Mouse (Mus musculus) lung, postnatal 0 days (tissue): ENCODE data around the gene Usp6nl.

Source experiments
- CTCF ChIP-seq: IDR thresholded peaks from 2 replicates; pipeline ENCODE4 v1.5.1; 2016; ENCODE audit warnings: antibody characterized with exemption, mild to moderate bottlenecking
- EP300 ChIP-seq: IDR thresholded peaks from 2 replicates; pipeline ENCODE4 v1.6.1; 2016; ENCODE audit warnings: antibody characterized with exemption, mild to moderate bottlenecking, control low read depth

DNA sequence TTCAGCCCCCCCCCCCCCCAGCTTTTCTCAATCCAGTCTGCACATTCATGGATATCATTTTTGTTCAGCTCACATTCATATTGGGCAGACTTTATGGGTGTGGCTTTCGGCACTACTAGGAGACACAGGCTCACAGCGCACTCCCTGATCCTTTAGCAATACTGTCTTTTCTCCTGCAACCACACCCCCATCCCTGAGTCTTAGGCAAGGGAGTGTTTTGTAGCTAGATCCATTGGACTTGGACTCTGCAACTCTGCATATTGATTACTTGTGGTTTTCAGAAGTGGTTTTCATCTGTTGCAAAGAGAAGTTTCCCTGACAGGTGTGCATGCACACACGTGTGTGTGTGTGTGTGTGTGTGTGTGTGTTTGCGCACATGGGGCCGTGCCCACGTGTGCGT is 41.5 kb downstream of the Usp6nl start:
- TF ChIP-seq EP300 (no peak), CTCF (no peak)
